Mouse (Mus musculus) spleen, embryonic (tissue): ENCODE results near the gene Lrrc9.

Experiments
- CTCF ChIA-PET: fragments of 350-600 bp; sonication (Branson Sonifier 250); formaldehyde crosslinking; loops from one replicate; lab custom pipeline; 2022; lab: Charles Lee

Gene Lrrc9

DNA sequence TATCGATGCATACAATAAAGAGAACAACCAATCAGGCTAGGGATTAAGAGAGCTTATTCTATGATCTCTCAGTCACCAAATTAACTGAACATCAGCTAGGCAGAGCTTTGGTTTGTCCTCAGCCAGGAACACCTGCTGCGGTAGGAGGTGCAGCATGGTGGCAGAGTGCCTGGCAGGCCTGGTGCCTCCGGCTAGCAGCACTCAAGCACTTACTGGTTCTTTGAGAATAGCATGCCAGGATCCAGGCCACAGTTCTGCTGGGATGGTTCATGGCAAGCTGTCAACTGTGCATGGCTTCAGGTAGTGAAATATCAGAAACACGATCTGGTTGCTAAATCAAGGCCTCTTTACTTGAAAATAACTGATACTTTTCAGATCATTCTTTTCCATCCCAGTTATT, 26.1 kb downstream of the Lrrc9 start:
- CTCF ChIA-PET = no interaction called here

DNA sequence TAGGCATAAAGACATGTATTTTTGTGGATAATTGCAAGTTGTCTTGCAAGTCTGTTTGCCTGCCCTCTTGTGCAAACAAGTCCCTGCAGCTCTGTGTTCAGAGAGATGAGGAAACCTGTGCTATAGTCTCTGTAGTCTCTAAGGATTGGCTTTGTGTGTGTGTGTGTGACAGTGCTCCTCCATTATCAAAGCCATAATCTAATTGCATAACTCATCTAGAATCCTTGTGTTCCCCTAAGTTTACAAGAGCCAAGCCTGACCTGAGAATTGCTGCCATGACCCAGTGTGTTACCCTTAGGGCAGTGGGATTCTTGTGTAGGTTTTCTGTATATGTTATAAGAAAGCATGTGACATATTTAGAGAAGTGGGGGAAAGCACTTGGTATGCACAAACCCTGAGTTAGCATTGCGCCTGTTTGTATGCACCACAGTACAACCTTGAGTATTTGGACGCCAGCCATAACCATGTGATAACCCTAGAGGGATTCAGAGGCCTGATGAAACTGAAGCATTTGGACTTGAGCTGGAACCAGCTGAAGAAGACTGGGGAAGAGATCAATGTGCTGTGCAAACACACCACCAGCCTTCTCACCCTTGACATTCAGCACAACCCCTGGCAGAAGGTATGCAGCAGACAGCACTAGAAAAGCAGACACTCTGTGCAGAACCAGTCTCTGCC, 35.2 kb downstream of the Lrrc9 start:
- CTCF ChIA-PET = no interaction called here

DNA sequence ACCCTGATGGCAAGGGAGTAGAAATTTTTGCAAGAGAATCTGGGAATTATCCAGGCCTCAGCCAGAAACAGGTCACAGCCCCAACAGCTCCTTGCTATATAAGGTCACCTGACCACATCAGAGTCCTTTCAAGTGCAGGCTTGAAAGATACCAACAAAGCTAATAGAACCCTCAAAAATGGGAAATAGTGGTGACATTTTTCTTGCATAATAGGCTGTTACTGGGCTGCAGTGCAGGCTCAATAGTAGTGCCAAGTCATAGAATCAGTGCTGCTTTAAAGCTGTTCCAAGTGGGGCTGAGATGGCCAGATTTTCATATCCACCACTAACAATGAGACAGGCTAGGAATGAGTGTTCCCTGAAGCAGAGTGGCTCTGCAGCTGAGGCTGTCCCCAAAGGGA, 40.6 kb downstream of the Lrrc9 start:
- CTCF ChIA-PET = no interaction called here

DNA sequence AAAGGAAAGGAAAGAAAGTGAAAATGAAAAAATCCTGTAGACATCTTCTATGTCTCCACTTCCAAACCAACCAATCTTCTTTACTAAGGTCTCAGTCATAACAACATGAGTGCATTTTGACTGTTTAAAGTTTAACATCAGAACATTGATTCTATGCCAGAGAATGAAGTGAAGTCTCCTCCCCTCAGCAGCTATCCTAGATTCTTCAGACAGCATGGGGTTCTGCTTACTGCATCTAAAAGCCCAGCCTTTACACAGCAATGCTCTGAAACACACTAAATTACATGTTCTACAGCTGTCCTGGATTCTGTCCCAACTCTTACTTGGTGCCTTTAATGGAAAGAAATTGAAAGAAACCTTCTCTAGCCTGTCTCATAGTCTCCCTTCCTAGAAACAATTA, 43.2 kb downstream of the Lrrc9 start:
- CTCF ChIA-PET = no interaction called here

DNA sequence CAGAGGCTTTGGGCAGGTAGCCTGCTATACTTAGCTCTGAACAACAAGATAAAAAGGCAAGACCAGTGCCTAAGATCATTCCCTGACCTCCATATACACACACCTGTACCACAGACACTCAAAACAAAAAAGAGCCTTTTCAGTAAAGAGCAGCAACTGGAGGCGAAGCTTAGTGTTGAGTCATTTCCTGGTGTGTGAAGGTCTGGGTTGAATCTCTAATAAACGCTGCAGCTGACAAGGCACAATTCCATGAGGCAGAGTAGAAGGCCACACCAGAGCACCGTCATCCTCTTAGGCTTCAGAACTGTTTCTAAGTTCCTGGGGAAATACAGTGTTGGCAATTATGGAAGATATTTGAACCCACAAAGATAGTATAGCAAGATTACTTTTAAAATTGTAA, 45.8 kb downstream of the Lrrc9 start:
- CTCF ChIA-PET = no interaction called here

DNA sequence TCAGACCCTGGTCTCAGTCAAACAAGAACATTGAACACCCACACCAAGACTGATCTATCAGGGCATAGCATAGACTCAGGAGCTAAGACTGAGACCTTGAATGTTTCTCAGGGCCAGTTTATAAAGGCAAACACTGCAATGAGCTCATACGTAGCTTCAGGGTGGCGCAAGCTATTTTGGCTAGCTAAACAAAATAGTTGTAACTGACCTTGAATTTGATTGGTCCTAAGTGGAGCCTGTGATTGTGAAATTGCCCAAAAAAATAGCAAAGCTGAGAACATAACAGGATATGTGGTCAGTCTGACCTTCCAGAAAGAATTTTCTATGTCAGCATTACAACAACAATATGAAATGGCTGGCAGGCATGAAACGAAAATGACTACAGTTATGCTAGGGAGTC, 48.3 kb downstream of the Lrrc9 start:
- CTCF ChIA-PET = no interaction called here

DNA sequence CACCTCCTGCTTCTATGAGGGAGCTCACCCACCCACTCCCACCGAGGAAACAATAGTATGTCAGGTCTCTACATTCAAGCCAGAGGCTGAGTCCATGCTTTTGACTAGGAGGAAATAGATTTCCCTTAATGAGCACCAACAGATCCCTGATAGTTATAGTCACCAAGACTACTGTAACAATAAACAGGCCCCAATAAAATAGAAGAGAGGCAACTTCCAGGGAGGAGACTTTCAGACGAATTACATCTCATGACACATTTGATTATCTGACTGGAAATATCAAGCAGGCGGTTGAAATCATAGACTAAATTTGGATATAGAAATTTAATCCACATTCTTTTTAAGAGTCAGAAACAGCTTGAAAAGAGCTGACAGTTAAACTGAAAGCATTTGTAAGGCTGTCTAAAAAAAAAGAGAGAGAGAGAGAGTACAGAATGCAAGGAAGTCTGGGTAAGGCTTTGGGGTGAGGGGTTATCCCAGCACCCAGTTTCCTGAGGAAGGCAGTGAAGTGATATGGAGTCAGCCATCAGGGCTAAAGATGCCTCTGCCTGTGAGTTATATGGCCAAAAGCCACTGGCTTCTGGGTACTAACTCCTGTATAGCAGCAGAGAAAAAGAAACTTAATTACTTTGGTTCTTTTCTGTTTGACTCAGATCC, 49.5 kb downstream of the Lrrc9 start:
- CTCF ChIA-PET = no interaction called here

DNA sequence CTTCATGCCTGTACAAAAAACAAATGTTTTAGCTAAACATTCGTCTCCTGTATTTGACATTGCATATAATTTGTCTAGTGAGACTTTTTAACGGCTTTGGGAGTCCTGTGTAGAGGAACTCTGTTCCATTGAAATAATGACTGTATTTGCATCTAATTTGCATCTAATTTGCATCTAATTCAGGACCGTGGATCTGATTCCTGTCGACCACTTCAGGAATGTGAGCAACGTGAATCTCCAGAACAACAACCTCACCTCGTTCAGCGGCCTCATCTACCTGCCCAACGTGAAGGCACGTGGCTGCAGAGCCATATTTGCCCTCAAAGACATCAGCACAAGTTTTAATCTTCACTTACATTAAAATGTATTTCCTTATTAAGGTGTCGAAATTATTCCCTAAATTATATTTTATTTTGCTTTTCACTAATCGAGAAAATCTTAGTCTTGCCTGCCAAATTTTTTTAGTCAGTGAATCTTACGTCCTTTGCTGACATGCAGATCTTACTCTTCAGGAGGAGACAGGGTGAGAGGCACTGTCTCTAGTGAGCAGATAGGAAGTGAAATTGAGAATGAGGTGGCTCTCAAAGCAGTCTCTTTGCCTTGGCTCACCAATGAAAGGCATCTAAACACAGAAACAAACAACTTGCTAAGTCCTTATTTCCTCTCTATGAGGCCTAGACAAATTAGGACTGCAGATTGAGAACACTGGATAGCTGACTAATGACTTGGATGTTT, 55.4 kb downstream of the Lrrc9 start:
- CTCF ChIA-PET = no interaction called here

DNA sequence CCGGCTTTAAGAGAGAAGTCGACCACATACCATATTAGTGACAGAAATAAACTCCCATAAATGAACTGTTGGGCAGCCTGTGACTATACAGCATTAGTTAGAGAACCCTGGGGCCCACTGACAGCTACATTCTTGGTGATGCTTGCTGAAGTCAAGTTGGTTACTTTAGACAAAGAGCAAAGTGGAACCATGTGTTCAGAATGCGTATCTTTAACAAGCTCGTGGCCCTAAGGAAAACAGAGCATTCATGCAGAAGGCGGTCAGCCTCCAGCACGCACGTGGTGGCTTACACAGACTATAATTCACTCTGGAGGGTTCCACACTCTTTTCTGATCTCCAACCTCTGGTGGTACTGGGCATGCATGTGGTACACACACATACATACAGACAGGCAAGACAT, 67.9 kb downstream of the Lrrc9 start:
- CTCF ChIA-PET = no interaction called here

DNA sequence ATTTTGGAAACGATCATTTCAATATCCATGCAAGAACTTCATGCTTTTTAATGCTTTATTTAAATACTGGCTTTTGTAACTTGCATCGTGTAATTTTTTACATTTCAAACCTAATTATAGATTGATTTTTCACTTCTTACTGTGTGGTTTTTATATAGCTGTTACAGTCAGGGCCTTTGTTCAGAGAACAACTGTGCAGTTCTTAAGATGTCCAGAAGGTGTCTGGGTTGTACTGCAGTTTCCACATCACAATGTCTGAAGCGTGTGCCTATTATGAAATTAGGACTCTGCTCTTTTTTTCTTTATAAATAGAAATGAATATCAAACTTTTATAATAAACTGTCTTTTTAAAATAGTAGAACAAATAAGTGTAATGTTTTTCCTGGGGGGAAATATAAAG, 73.8 kb downstream of the Lrrc9 start:
- CTCF ChIA-PET = no interaction called here

DNA sequence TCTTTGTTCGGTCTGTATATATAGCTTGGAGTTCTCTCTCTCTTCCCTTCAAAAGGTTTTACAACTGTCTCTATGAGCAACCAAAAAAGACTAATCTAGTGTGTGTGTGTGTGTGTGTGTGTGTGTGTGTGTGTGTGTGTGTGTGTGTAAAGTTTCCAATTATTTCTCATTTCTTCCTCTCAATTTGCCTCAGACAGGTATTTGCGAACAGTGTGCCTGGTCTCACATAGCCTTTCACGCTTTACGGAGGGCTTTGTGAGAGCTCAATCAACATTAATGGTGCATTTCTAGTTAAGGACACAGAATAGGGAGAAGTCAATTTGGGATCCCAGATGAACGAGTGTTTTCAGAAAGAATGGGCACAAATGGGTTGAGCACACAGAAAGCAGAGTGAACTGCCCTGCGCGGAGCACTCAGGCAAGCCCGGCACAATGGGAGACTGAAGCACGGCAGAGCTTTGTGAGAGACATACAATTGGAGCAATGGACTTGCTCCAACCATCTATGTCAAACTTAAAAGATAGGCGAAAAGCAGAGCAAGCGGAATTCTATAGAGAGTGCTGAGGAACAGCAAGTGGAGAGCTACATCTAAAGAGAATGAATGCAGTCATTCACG, 76.6 kb downstream of the Lrrc9 start:
- CTCF ChIA-PET = no interaction called here

DNA sequence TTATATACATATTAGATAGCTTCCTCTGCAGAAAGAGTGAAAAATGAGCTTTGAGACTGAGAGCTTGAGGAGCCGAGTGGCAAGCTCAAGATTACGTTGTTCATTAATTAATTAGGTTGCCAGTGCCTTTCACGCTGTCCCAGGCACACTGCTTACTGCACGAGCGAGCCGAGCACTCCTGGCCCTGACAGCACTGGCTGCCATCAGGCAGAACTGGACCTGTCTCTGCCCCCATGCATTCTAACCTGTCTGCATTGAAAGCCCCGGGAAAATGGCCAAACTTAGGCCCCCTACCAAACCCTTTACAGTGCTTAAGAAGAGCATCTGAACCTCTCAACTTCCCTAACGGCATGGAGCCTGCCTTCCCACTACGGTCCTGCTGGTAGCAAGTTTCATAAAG, 77.7 kb downstream of the Lrrc9 start:
- CTCF ChIA-PET = no interaction called here

DNA sequence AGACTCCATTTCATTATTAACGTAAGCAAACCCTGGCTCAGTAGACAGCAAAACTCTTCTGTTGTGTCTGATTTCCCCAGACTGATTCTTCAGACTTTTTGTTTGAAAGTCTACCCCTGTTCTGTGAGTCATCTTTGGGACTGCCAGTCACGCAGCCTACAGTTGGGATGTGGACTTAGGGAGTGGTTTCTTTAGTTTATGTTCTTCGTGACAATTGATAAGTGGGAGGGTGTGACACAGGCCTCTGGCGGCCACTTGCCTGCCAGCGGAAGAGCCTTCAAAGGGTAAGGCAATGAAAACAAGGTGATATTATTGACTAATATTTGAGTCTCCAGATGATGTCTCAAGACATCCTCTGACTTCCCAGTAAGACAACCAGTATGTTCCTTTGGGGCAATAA, 78.2 kb downstream of the Lrrc9 start:
- CTCF ChIA-PET = no interaction called here

DNA sequence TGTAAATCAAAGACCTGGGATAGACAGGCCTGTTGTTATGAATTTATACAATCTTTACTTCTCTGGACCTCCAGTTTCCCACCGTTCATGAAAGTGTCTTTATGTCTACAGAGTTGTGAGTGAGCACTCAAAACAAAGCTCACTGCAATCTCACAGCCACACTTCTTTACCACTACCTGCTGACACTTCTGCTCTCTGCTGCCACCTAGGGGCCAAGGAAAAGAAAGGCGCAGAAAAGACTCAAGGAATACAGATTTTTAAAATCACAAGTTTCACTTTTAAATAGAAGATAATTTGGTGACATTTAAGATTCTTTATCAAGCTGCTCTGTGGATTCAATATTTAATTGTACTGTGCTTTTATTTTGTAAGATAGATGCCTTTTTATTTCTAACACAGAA, 79.0 kb downstream of the Lrrc9 start:
- CTCF ChIA-PET = interaction anchor here (1.2 kb wide), 1 partner anchor 164 kb away, joined by 4 read pairs; no protein-coding TSS in a partner anchor

DNA sequence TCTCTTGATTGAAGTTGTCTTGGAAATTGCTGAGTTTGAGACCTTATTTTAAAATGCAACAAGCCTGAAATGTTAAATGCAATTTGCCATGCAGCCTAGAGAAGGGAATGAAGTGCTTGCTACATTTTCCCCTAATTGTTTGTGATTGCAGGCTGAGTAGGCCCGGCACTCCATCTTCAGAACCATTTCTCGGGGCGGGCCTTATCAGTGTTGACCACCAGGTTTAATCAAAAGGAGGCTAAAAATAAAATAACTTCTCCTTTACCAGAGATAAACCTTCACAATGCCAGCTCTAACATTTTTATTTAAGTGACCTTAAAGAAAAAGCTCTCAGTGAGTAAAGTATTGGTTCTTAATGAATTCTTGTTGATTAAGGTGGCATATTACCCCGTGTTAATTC, 83.9 kb downstream of the Lrrc9 start:
- CTCF ChIA-PET = no interaction called here

DNA sequence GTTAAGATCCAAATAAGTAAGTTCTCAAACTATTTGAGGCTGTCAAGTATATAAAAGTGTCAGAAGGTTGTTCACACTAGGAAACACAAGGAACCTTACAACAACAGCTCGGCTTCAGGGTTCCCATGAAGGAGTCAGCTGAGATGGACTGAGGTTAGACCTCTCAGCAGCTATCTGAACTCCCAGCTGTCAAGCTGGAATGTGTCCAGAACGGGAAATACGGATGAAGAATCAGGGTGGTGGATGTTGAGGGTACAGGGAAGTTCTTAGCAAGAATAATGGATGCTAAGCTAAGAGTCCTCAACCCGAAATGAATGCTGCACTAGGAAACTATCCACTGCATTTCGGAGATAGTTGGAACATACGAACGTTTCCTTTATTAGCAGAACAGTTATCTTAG, 90.6 kb downstream of the Lrrc9 start:
- CTCF ChIA-PET = no interaction called here

DNA sequence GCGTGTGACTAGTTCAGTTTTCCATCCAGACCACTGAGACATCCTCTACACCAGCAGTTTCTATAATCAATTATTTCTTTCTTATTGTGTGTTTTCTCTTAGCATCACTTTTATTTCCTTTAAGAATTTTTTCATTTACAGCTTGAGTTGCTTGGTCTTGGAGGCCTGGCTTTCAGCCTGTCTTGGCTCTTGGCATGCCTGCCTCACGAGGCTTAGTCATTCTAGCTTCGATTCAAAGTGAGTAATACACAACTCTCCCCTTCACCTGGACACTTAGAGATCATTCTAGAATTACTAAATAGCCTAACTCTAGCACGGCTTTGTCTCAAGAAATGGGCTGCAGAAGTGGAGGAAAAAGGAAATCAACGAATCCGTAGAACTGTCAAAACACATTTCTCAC, 92.3 kb downstream of the Lrrc9 start:
- CTCF ChIA-PET = no interaction called here

DNA sequence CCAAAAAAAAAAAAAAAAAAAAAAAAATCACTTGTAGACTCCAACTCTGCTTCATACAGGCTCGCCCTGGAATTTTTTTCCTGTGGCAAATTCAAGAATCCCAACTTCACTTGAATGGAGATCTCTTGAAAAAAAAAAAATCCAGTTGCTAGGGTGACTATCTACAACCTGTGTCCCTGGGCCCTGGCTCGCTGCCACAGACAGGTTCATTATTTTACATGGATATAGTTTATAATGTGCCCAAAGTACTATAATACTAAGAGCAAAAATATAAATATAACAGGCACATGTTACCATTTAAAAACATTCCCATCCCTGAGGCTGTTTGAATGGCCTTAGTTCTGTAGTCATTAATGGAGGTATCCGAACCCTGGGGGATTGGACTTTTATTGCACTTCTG, 93.9 kb downstream of the Lrrc9 start:
- CTCF ChIA-PET = no interaction called here

DNA sequence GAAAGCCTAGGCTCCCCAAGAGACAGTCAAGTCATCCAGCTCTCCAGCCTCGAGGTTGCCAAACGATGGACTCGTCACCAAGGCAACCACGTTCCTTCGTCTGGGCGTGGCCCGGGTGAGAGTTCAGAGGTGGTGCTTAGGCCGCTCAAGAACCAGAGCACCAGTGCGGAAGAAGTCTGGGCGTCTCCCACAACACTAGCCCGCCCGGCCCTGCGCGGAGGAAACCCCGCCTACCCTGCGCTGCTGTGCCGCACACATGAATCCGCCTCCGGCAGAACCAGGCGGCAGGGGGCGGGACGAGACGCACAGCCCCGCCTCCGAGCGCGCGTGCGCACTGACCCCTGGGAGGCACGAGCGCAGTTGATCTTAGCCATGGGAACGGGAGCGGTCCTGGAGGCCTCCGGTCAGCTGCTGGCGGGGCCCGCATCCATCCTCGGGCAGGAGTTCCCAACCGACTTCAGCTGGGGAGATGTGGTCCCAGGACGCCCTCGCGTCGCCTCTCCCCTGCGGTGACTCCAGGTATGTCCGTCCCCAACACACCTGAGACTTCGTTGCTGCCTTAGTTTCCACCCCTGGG, 94.4 kb downstream of the Lrrc9 start, which contains the start of gene Pcnx4:
Pcnx4 (plus strand) TSS at position 363 of the 577 bp plus-strand sequence.
- CTCF ChIA-PET = no interaction called here

DNA sequence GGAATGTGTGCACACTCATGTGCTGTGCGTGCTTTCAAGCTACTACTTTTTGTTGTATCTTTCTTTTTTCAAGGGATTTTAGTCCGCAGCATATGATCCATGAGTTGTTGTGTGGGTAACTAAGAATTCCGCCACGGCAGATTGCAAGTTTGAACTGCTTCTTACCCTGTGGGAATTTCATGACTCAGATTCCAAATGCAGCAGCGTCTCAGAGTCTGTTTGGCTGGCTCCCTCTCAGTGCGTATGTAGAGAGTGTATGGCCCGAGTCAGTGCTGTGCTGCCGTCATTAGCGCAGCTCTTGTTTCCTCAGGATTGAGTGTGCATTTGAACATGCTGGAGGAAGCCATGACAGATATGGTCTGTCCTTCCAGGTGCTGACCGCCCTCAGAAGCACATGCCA, 96.9 kb downstream of the Lrrc9 start:
- CTCF ChIA-PET = no interaction called here

DNA sequence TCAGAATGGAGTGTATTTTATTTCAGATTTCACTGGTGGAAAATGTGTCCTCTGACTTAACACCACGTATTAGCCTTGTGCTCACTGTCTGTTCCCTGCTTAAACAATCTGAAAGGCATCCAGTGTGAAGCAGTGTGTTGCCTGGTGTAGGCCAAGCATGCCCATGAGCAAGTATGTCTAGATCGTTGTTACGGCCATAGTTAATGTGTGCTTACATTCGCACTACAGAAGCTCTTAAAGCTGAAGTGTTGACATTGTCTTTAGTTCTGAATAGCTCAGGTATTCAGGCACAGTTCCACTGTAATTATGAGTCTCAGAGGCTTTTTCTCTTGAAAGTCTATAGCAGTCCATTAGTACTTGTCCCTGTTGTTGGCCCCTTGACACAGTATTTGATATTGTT, 112.7 kb downstream of the Lrrc9 start:
- CTCF ChIA-PET = no interaction called here

DNA sequence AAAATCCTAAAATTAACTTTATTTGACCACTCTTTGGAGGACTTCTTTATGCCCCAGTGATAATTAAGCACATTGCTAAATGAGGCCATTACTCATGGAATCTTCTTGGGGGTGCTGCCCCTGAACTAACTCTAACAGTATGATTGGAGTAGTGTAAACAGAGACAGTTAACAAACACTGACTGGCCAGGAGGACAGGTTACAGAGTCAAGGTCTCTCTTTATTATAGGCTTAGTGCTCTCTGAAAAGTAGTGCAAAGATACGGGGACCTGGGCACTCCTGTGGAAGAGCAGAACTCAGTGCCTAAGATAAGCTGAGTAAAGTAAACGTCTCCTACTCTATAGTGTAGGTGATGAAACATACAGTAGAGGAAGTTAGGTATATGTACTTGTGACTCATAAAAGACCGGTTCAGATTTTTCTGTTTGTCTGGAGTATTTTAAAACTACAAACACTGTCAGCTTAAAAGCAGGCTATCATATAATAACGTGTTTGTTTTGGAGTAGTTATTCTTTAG, 122.7 kb downstream of the Lrrc9 start:
- CTCF ChIA-PET = no interaction called here
